ENCODE assay signal across 13 mouse cellular contexts in the genomic region with DNA sequence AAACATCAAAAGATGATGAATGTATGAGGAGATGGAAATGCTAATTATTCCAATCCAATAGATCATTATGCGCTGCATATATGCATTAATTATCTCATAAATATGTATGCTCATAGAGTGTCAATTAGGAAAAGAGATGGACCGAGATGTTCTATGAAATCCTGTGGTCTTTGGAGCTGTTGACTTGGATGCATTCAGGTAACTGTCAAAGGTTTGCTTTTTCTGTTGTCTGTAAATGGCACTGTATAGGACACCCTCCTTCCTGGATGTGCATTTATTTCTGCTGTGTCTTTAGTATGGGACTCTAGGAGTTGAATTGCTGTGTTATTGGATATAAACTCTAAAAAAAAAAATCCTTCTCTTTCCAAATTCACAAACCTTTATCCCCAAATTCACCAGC.
"Had no signal": no experiment of that assay in that cellular context is flagged by ENCODE, and none has a peak within 500 bp of the region (broad histone marks: within the 10 kb centered on the region; RNA-seq: fewer than 3 reads in every experiment).

No protein-coding gene starts in this region.

- H3K27me3 ChIP-seq: kidney, embryonic 15.5 days; liver, embryonic 15.5 days; neural tube, embryonic 15.5 days had no signal

- H3K27ac ChIP-seq: kidney, embryonic 15.5 days; left cerebral cortex, adult 2 months; limb, embryonic 10.5 days; liver, embryonic 15.5 days had no signal

- H3K4me3 ChIP-seq: kidney, embryonic 15.5 days; left cerebral cortex, adult 2 months; limb, embryonic 10.5 days; liver, embryonic 15.5 days; myocyte; neural tube, embryonic 15.5 days had no signal

- DNase-seq: kidney, postnatal 14 days; lung, embryonic 14.5 days; lung, postnatal 10 days; lung, postnatal 4 days; thymus, adult 18-20 months; thymus, postnatal 14 days had no signal

- H3K9ac ChIP-seq: kidney, embryonic 15.5 days; liver, embryonic 15.5 days; lung, embryonic 14.5 days; neural tube, embryonic 15.5 days had no signal

- H3K4me1 ChIP-seq: kidney, embryonic 15.5 days; limb, embryonic 10.5 days; liver, embryonic 15.5 days had no signal

- H3K36me3 ChIP-seq: kidney, embryonic 15.5 days; limb, embryonic 10.5 days; liver, embryonic 15.5 days; neural tube, embryonic 15.5 days had no signal

- H3K4me2 ChIP-seq: kidney, embryonic 15.5 days; liver, embryonic 11.5 days; liver, embryonic 15.5 days; lung, embryonic 14.5 days; neural tube, embryonic 15.5 days had no signal

- H3K9me3 ChIP-seq: kidney, embryonic 15.5 days; limb, embryonic 10.5 days; liver, embryonic 15.5 days; neural tube, embryonic 15.5 days had no signal
